Mouse (Mus musculus) ES-E14 (cell line): ENCODE measurements around the gene Csrnp3. TPM values are rescaled to one million over a fixed set of nuclear protein-coding genes. Genes with fewer than 3 reads are reported as not detected.

Source experiments
- DNase-seq: peaks from one replicate; pipeline ENCODE4 v3.0.0-alpha.2; 2013; ENCODE audit warnings: low read depth, low spot score
- H3K27ac ChIP-seq: 2 replicates; pipeline ENCODE4 v1.5.1; 2012; ENCODE audit warnings: low read depth, mild to moderate bottlenecking, low read length, moderate library complexity, mixed read lengths; ENCODE audit not compliant: poor library complexity, insufficient read depth, severe bottlenecking
- H3K36me3 ChIP-seq: 2 replicates; pipeline ENCODE4 v1.6.1; 2012; ENCODE audit warnings: mild to moderate bottlenecking, low read length, moderate library complexity, mixed read lengths; ENCODE audit not compliant: control insufficient read depth, poor library complexity, insufficient read depth, severe bottlenecking
- H3K4me1 ChIP-seq, 2 experiments: fragments of 150-350 bp in 1 of 2; sonication (generic) in 1 of 2; 2 replicates each; pipeline ENCODE4 v1.6.1; 2012; ENCODE audit warnings: low read length in 2 of 2, mild to moderate bottlenecking in 1 of 2, mixed read lengths in 1 of 2; ENCODE audit not compliant: control insufficient read depth in 2 of 2, insufficient read depth in 2 of 2, poor library complexity in 1 of 2
- H3K4me3 ChIP-seq, 2 experiments: fragments of 150-350 bp in 1 of 2; sonication (generic) in 1 of 2; 2 replicates each; pipeline ENCODE4 v1.5.1; 2012; ENCODE audit warnings: low read length in 2 of 2, low read depth in 1 of 2, mild to moderate bottlenecking in 1 of 2, mixed read lengths in 1 of 2; ENCODE audit not compliant: insufficient read depth in 1 of 2, poor library complexity in 1 of 2, severe bottlenecking in 1 of 2
- H3K9ac ChIP-seq: 2 replicates; pipeline ENCODE4 v1.6.1; 2012; ENCODE audit warnings: low read depth, mild to moderate bottlenecking, low read length, mixed read lengths; ENCODE audit not compliant: poor library complexity, insufficient read depth, severe bottlenecking
- H3K9me3 ChIP-seq: fragments of 150-350 bp; sonication (generic); 2 replicates; pipeline ENCODE4 v1.6.1; 2012; ENCODE audit warnings: low read depth, mild to moderate bottlenecking, low read length; ENCODE audit not compliant: control insufficient read depth, insufficient read depth
- CHD2 ChIP-seq: IDR thresholded peaks from 2 replicates; pipeline ENCODE4 v1.6.1; 2014; ENCODE audit warnings: mild to moderate bottlenecking, low read depth, low read length, inconsistent platforms
- HCFC1 ChIP-seq: IDR thresholded peaks from 2 replicates; pipeline ENCODE4 v1.6.1; 2012; ENCODE audit warnings: low read length, inconsistent platforms, borderline replicate concordance; ENCODE audit not compliant: insufficient read depth
- MAFK ChIP-seq: IDR thresholded peaks from 2 replicates; pipeline ENCODE4 v1.6.1; 2014; ENCODE audit warnings: mild to moderate bottlenecking, low read depth, low read length, inconsistent platforms; ENCODE audit not compliant: insufficient read depth
- ZC3H11A ChIP-seq: IDR thresholded peaks from 2 replicates; pipeline ENCODE4 v1.6.1; 2012; ENCODE audit warnings: low read depth, mild to moderate bottlenecking, inconsistent platforms, low read length, borderline replicate concordance
- ZNF384 ChIP-seq: IDR thresholded peaks from 2 replicates; pipeline ENCODE4 v1.6.1; 2012; ENCODE audit warnings: low read depth, low read length, inconsistent platforms
- in situ Hi-C, 2 experiments: fragments of 600-800 bp; cut with MboI; formaldehyde crosslinking; loops; one replicate each; pipeline ENCODE4 v1.15.1; 2025; ENCODE audit warnings: low sequenced_read_pairs in 2 of 2, inconsistent platforms in 1 of 2; ENCODE audit not compliant: unreplicated experiment in 2 of 2
- total RNA-seq: library from RNA; depleted of rRNA; stranded (reverse); fragments of 300-350 nt; gene quantifications from 2 replicates; pipeline ENCODE4 v1.2.3, GENCODE M21; 2012

Csrnp3 gene
- total RNA-seq, 1 experiment: 4.3 TPM

DNA sequence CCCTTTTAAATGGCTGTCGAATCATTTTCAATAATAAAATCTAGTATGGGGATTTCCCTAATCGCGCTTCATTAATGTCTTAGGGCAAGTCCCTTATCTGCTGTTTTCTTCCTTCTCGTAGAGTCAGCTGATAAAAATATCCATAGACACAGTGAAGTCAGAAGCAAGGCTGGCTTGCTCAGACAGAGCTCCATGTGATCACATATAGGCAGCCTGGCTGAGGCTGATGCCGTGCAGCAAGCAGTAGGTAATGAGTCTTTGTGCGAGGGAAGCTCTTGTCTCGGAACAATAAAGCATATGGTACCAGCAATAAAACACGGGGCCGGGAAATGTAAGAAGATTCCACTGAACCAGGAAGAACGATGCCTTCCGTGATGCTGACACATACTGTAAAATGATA lies 84.4 kb downstream of the Csrnp3 start:
- no peaks in the 10 kb centered on the region for H3K36me3 ChIP-seq
- in situ Hi-C loops: no loop called here
- no peak overlapping the region for H3K4me3 ChIP-seq
- H3K4me1 ChIP-seq: peaks cover 0 to 3% of the 10 kb centered on the region in 2 experiments; a peak in 1 of 4 replicates
- no peak overlapping the region for H3K27ac ChIP-seq
- H3K9me3 ChIP-seq: no peaks in the 10 kb centered on the region
- H3K9ac ChIP-seq: no peak overlapping the region
- DNase-seq: no peak
- TF ChIP-seq ZC3H11A (no peak), MAFK (no peak), CHD2 (no peak), HCFC1 (no peak), ZNF384 (no peak)

DNA sequence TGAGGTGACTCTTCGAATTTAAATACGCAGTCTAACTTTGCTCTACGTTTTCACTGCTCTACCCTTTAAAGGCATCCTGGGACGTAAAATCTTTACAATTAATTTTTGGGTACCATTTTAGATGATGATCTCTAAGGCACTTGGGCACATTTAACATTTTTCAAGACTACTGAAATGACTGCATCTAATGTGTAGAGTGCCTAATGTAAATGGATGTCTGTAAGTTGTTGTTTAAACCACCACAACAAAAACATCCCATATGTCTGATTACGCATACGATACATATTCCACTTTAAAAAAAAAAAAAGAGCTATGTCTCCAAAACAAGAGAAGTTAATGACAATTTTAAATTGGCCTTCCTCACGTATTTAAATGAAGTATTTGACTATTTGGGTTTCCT lies 85.7 kb downstream of the Csrnp3 start:
- Histone ChIP-seq H3K27ac (no peak overlapping the region), H3K4me3 (peak overlapping the region; percentile 61 to 69), H3K4me1 (peaks cover 0 to 3% of the 10 kb centered on the region in 2 experiments; a peak in 1 of 4 replicates), H3K36me3 (no peaks in the 10 kb centered on the region), H3K9me3 (no peaks in the 10 kb centered on the region), H3K9ac (peak overlapping the region; percentile 81; the same call in 1 of the 2 replicates)
- TF ChIP-seq MAFK (no peak), ZNF384 (no peak), CHD2 (no peak), HCFC1 (no peak), ZC3H11A (no peak)
- in situ Hi-C loops: no loop called here
- no peak for DNase-seq

DNA sequence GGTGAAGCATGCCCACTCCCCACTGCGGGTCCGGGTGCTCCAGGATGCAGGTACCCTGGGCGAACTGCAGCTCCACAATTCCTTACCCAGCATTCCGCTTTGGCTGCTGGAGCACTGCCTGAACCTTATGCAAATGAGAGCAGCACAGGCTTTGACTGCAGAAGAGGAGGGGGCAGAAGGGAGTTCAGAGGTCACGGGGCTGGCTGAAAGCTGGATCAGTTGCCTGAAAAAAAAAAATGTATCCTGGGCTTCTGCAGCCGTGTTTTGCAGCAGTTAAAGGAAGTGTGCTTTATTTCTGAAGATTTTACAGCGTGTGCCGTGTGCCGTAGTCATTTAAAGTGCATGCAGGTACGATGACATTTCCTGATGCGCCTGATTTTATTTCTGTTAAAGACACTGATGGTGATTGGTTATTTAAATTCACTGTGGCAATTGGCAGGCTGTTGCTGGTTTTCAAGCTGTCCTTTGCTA lies 86.3 kb downstream of the Csrnp3 start:
- no peaks in the 10 kb centered on the region for H3K9me3 ChIP-seq
- no peak overlapping the region for H3K27ac ChIP-seq
- peak overlapping the region; percentile 61 to 69 for H3K4me3 ChIP-seq
- peaks cover 0 to 3% of the 10 kb centered on the region in 2 experiments; a peak in 1 of 4 replicates for H3K4me1 ChIP-seq
- DNase-seq: peak; percentile 62
- H3K9ac ChIP-seq: peak overlapping the region; percentile 81
- 0 out of 2 replicates have a peak, but pooled peaks have one; percentile 32 for TF ChIP-seq HCFC1
- peak; percentile 89 for TF ChIP-seq ZNF384
- no peak for TF ChIP-seq CHD2
- no peaks in the 10 kb centered on the region for H3K36me3 ChIP-seq
- in situ Hi-C loops: no loop called here

DNA sequence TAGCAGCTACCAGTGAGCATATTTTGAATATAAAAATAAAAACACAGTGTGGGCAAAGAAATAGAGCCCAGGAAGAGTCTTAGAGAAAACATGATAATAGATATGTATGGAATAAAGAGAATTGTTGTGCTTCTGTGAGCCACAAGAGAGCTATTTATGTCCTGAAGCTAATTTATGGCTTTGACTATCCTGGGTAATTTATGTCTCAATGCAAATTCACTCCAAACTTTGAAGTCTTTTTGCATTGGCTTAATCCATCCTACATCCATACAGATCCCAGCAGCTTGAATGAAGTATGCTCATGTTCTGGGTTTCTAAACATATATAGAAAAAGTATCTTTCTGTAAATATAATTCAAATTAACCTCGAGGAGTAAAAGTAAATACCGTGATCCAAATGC lies 88.5 kb downstream of the Csrnp3 start:
- in situ Hi-C loops: no loop called here
- no peak for TF ChIP-seq ZC3H11A
- TF ChIP-seq ZNF384: no peak
- TF ChIP-seq CHD2: no peak
- no peak for TF ChIP-seq MAFK
- no peak for TF ChIP-seq HCFC1
- Histone ChIP-seq H3K4me1 (peaks cover 0 to 3% of the 10 kb centered on the region in 2 experiments; a peak in 2 of 4 replicates), H3K9ac (no peak overlapping the region), H3K9me3 (no peaks in the 10 kb centered on the region), H3K36me3 (no peaks in the 10 kb centered on the region), H3K4me3 (no peak overlapping the region), H3K27ac (no peak overlapping the region)
- DNase-seq: no peak

DNA sequence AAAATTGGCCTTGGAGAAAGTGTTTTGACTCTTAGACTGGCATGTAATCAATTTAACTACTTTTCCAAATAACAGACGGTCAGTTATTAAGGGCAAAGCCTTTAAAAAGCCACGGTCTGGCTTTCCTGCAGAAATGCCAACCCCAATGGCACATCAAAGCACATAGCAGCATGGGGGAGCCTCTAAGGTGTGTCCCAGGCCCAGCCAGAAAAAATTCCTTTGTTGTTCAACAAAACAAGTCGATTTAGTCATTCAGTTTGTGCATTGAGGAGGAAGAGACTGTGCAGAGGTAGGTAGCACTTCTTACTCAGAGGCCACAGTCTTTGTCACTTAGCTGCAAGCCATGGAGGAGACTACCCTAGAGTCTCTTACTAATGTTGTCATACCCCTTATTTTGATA lies 93.3 kb downstream of the Csrnp3 start:
- Histone ChIP-seq H3K27ac (no peak overlapping the region), H3K4me1 (no peaks in the 10 kb centered on the region; a peak in 1 of 4 replicates), H3K4me3 (no peak overlapping the region), H3K36me3 (no peaks in the 10 kb centered on the region), H3K9me3 (no peaks in the 10 kb centered on the region), H3K9ac (no peak overlapping the region)
- in situ Hi-C loops: no loop called here
- no peak for TF ChIP-seq CHD2
- TF ChIP-seq ZNF384: no peak
- no peak for TF ChIP-seq ZC3H11A
- TF ChIP-seq MAFK: no peak
- TF ChIP-seq HCFC1: no peak
- DNase-seq: peak; percentile 40
